Mouse (Mus musculus): ENCODE data around the gene Stkld1. TPM values are rescaled to one million over a fixed set of nuclear protein-coding genes. Genes with fewer than 3 reads are reported as not detected.

The Stkld1 gene
- polyA plus RNA-seq, 1 experiment from 2014 or later: 0.20 TPM

GRCm38 (mm10) chr2:26908710-26909386 lies 25.0 kb upstream of the Stkld1 start:
- peaks cover 64% of the 10 kb centered on the region for H3K36me3 ChIP-seq

GRCm38 (mm10) chr2:26909387-26909784 lies 24.5 kb upstream of the Stkld1 start:
- H3K27ac ChIP-seq (ENCODE audit: poor library complexity, severe bottlenecking): peak overlapping the region; percentile 86; the same call in 1 of the 2 replicates
- H3K4me2 ChIP-seq: peak overlapping the region; percentile 95
- H3K27me3 ChIP-seq (replicated peaks): no peaks in the 10 kb centered on the region
- peaks cover 34% of the 10 kb centered on the region for H3K4me1 ChIP-seq (replicated peaks)
- ATAC-seq (ENCODE audit: insufficient number of reproducible peaks, low FRiP score): no peak
- peak overlapping the region; percentile 84 for H3K9ac ChIP-seq
- no peaks in the 10 kb centered on the region for H3K9me3 ChIP-seq (replicated peaks)
- peaks cover 66% of the 10 kb centered on the region for H3K36me3 ChIP-seq
- H3K4me3 ChIP-seq: peak overlapping the region; percentile 79

More at GRCm38 (mm10) chr2:26908710-26909386, 25.0 kb upstream of the Stkld1 start:
- H3K9ac ChIP-seq: peak overlapping the region; percentile 58
- H3K27me3 ChIP-seq (replicated peaks): no peaks in the 10 kb centered on the region
- WGBS: 77% methylated on average over 18 of the region's 18 CpGs
- H3K27ac ChIP-seq (ENCODE audit: poor library complexity, severe bottlenecking): no peak overlapping the region
- ATAC-seq (ENCODE audit: insufficient number of reproducible peaks, low FRiP score): no peak
- H3K9me3 ChIP-seq (replicated peaks): no peaks in the 10 kb centered on the region
- H3K4me1 ChIP-seq (replicated peaks): peaks cover 37% of the 10 kb centered on the region
- H3K4me3 ChIP-seq: peak overlapping the region; percentile 79
- H3K4me2 ChIP-seq: peak overlapping the region; percentile 95

DNA sequence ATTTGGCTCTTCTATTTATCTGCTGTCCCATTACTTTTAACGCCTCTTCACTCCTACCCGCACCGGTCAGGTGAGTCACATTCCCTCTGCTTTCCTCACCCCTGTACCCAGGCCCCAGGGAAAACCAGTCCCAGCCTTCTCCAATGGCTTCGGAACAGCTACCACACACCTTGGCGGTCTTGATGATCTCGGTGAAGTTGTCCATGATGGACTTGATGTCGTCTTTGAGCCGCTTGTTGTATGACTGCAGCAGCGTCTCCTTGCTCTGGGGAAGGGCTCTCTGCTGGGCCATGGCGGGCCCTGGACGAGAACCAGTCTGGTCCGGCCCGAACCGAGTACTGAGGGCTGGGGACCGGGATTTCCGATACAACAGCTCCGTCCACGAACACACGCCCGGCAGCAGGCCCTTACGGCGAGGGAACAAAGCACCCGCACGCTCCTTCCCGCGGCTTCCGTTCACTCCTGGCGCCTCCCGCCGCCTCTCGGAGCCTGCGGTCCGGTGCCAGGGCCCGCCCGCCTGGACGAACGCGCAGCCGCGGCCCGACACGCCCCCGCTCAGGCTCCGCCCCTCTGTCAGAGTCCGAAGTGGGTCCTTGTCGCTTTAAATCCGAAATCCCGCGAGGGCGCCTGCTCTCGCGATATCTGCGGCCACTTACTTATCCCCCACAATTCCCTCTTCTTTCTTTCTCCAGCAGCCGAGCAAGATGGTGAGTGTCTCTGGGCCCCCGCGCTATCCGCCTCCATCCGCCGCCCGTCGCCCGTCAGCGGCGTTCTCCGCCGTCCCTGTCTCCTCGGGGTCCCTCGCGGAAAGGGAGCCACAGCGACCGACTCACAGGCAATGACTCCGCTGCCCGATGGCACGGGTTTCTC lies 23.5 kb upstream of the Stkld1 start, which contains the start of the genes Med22 and Rpl7a:
Gene Med22, minus strand, starts transcription at position 554 of the 870 bp plus-strand sequence.
Gene Rpl7a, plus strand, starts transcription at position 641 of the 870 bp plus-strand sequence.
- peak within 1 kb of the TSS; percentile 91 for H3K27ac ChIP-seq (ENCODE audit: poor library complexity, severe bottlenecking)
- no peaks in the 10 kb centered on the region for H3K27me3 ChIP-seq (replicated peaks)
- H3K9me3 ChIP-seq (replicated peaks): no peaks in the 10 kb centered on the region
- WGBS: under 1% methylated on average over 74 of the region's 74 CpGs
- peaks cover 38% of the 10 kb centered on the region for H3K4me1 ChIP-seq (replicated peaks)
- H3K9ac ChIP-seq: peak within 1 kb of the TSS; percentile 96
- H3K4me2 ChIP-seq: peak within 1 kb of the TSS; percentile 95
- H3K36me3 ChIP-seq: peaks cover 63% of the 10 kb centered on the region
- ATAC-seq (ENCODE audit: insufficient number of reproducible peaks, low FRiP score): peak; percentile 95
- peak within 1 kb of the TSS; percentile 79 for H3K4me3 ChIP-seq

- Histone ChIP-seq H3K9me3 (replicated peaks) (no peaks in the 10 kb centered on the region), H3K4me1 (replicated peaks) (peaks cover 44% of the 10 kb centered on the region), H3K4me2 (peak overlapping the region; percentile 95), H3K27me3 (replicated peaks) (no peaks in the 10 kb centered on the region), H3K9ac (peak overlapping the region; percentile 96), H3K4me3 (peak overlapping the region; percentile 79), H3K36me3 (peaks cover 55% of the 10 kb centered on the region), H3K27ac (ENCODE audit: poor library complexity, severe bottlenecking) (peak overlapping the region; percentile 91)
- peak; percentile 56 for ATAC-seq (ENCODE audit: insufficient number of reproducible peaks, low FRiP score)
- 1% methylated on average over 37 of the region's 37 CpGs for WGBS
Observed at GRCm38 (mm10) chr2:26910994-26911765, 22.7 kb upstream of the Stkld1 start.

DNA sequence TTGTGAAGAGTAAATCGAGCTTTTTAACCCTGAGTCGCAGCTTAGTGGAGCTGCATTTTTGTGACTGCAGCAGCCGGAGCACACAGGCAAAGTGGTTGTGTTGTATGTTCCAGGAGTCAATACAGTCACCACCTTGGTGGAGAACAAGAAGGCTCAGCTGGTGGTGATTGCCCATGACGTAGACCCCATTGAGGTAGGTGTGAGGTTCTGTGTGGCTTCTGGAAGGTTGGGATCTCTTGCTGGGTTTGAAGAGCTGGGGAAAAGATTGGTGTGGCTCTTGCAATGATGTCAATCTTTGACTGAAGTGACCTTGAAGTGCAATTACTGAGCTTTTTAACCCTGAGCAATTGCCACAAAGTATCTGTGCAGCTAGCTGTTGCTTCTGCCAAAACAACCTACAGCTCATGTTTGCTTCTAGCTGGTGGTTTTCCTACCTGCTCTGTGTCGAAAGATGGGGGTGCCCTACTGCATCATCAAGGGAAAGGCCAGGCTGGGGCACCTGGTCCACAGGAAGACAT lies 21.5 kb upstream of the Stkld1 start:
- Histone ChIP-seq H3K4me3 (peak overlapping the region; percentile 79), H3K4me2 (peak overlapping the region; percentile 95), H3K36me3 (peaks cover 44% of the 10 kb centered on the region), H3K9me3 (replicated peaks) (no peaks in the 10 kb centered on the region), H3K9ac (peak overlapping the region; percentile 96), H3K27ac (ENCODE audit: poor library complexity, severe bottlenecking) (no peak overlapping the region), H3K4me1 (replicated peaks) (peaks cover 51% of the 10 kb centered on the region), H3K27me3 (replicated peaks) (no peaks in the 10 kb centered on the region)
- no peak for ATAC-seq (ENCODE audit: insufficient number of reproducible peaks, low FRiP score)
- WGBS: 80% methylated on average over 5 of the region's 5 CpGs

DNA sequence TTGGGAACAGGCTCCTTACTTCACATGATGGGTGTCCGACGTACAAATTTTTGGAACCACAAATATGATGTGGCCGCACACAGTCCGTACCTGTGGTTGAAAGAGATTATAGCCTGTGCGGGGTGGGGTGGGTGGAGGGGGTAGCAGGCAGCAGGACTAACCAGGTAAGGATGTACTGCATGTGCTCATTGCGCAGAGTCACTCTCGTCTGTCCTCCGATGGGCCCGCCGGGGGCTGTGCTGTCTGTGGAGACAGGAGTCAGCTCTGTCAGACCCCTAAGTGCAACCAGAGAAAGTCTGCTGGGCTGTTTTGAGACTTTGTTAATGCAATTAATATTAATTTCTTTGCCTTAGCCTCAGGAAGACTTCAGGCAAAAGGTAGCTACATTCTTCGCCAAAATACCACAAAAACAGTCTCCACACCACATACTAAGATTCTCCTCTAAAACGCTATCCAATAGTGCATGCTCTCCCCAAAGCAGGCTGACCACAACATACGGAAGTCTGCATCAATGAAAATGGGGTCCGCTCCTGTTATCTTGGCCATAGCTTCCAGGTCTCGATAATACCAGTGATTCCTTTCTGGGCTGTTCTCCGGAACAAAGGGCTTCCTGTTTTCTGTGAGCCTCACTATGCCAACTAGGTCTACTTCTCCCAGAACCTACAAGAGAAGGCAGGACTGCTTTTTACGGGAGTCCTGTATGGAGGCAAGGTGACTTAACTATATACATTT lies 20.3 kb upstream of the Stkld1 start:
- Histone ChIP-seq H3K4me1 (replicated peaks) (peaks cover 57% of the 10 kb centered on the region), H3K4me2 (no peak overlapping the region), H3K9ac (no peak overlapping the region), H3K27me3 (replicated peaks) (no peaks in the 10 kb centered on the region), H3K36me3 (peaks cover 46% of the 10 kb centered on the region), H3K27ac (ENCODE audit: poor library complexity, severe bottlenecking) (no peak overlapping the region), H3K9me3 (replicated peaks) (no peaks in the 10 kb centered on the region), H3K4me3 (no peak overlapping the region)
- ATAC-seq (ENCODE audit: insufficient number of reproducible peaks, low FRiP score): no peak
- 75% methylated on average over 17 of the region's 17 CpGs for WGBS

GRCm38 (mm10) chr2:26914148-26914941 lies 19.5 kb upstream of the Stkld1 start:
- no peak overlapping the region for H3K27ac ChIP-seq (ENCODE audit: poor library complexity, severe bottlenecking)
- H3K4me2 ChIP-seq: no peak overlapping the region; the same call in 1 of the 2 replicates
- no peaks in the 10 kb centered on the region for H3K27me3 ChIP-seq (replicated peaks)
- 63% methylated on average over 8 of the region's 8 CpGs for WGBS
- H3K9ac ChIP-seq: no peak overlapping the region
- no peak for ATAC-seq (ENCODE audit: insufficient number of reproducible peaks, low FRiP score)
- H3K9me3 ChIP-seq (replicated peaks): no peaks in the 10 kb centered on the region
- peaks cover 49% of the 10 kb centered on the region for H3K4me1 ChIP-seq (replicated peaks)
- H3K4me3 ChIP-seq: no peak overlapping the region
- peaks cover 54% of the 10 kb centered on the region for H3K36me3 ChIP-seq

- peak within 1 kb of the TSS; percentile 93 for H3K4me2 ChIP-seq
- H3K4me3 ChIP-seq: peak within 1 kb of the TSS; percentile 81
- peak within 1 kb of the TSS; percentile 53 for H3K27ac ChIP-seq (ENCODE audit: poor library complexity, severe bottlenecking)
- peaks cover 72% of the 10 kb centered on the region for H3K36me3 ChIP-seq
- no peaks in the 10 kb centered on the region for H3K9me3 ChIP-seq (replicated peaks)
- ATAC-seq (ENCODE audit: insufficient number of reproducible peaks, low FRiP score): peak; percentile 74
- peaks cover 45% of the 10 kb centered on the region for H3K4me1 ChIP-seq (replicated peaks)
- WGBS: 1% methylated on average over 46 of the region's 47 CpGs
- peak within 1 kb of the TSS; percentile 85 for H3K9ac ChIP-seq
- H3K27me3 ChIP-seq (replicated peaks): no peaks in the 10 kb centered on the region
Observed at GRCm38 (mm10) chr2:26915927-26916728, 17.7 kb upstream of the Stkld1 start, which contains the start of the genes Surf2 and Surf1. TSS of gene Surf2 (plus strand) at chr2:26916367. TSS of gene Surf1 (minus strand) at chr2:26916530.

GRCm38 (mm10) chr2:26916738-26917137 lies 17.1 kb upstream of the Stkld1 start:
- H3K9me3 ChIP-seq (replicated peaks): no peaks in the 10 kb centered on the region
- H3K27me3 ChIP-seq (replicated peaks): no peaks in the 10 kb centered on the region
- peaks cover 74% of the 10 kb centered on the region for H3K36me3 ChIP-seq
- H3K9ac ChIP-seq: peak overlapping the region; percentile 85
- peaks cover 42% of the 10 kb centered on the region for H3K4me1 ChIP-seq (replicated peaks)
- ATAC-seq (ENCODE audit: insufficient number of reproducible peaks, low FRiP score): peak; percentile 20; the same call in 1 of the 2 replicates
- H3K27ac ChIP-seq (ENCODE audit: poor library complexity, severe bottlenecking): peak overlapping the region; percentile 53
- WGBS: 2% methylated on average over 13 of the region's 13 CpGs
- peak overlapping the region; percentile 93 for H3K4me2 ChIP-seq
- H3K4me3 ChIP-seq: peak overlapping the region; percentile 81

All from heart, embryonic 12.5 days (tissue).